Mouse (Mus musculus) lung, embryonic 16.5 days (tissue): ENCODE measurements at regions not wholly inside any gene's neighbourhood (a gene's known extent, or its start where the extent isn't known, plus 50 kb on each side); places are given as distances from the start of the nearest gene placed in this dataset.

ENCODE experiments used
- ATAC-seq: fragments of 200-750 bp; cut with Nextera tagmentation; 2 replicates; pipeline ENCODE4 v1.8.0; 2017; ENCODE audit warnings: low read depth, mild to moderate bottlenecking, moderate library complexity
- H3K27ac ChIP-seq: fragments of 300-500 bp; sonication (generic); 2 replicates; pipeline ENCODE4 v1.5.1; 2014; ENCODE audit warnings: mild to moderate bottlenecking, control low read depth, low read length
- H3K27me3 ChIP-seq: fragments of 300-500 bp; sonication (generic); 2 replicates; pipeline ENCODE4 v1.6.1; 2014; ENCODE audit warnings: low read depth, low read length, mixed read lengths; ENCODE audit not compliant: control insufficient read depth, insufficient read depth
- H3K36me3 ChIP-seq: fragments of 300-500 bp; sonication (generic); 2 replicates; pipeline ENCODE4 v1.6.1; 2014; ENCODE audit warnings: low read length; ENCODE audit not compliant: control insufficient read depth, insufficient read depth
- H3K4me1 ChIP-seq: fragments of 300-500 bp; sonication (generic); replicated peaks from 2 replicates; pipeline ENCODE4 v1.6.1; 2014; ENCODE audit warnings: low read length, mixed read lengths; ENCODE audit not compliant: control insufficient read depth, insufficient read depth
- H3K4me2 ChIP-seq: fragments of 300-500 bp; sonication (generic); 2 replicates; pipeline ENCODE4 v1.6.1; 2014; ENCODE audit warnings: low read depth, low read length, control low read depth
- H3K4me3 ChIP-seq: fragments of 300-500 bp; sonication (generic); 2 replicates; pipeline ENCODE4 v1.5.1; 2014; ENCODE audit warnings: mild to moderate bottlenecking, low read length, control low read depth
- H3K9ac ChIP-seq: fragments of 300-500 bp; sonication (generic); 2 replicates; pipeline ENCODE4 v1.6.1; 2014; ENCODE audit warnings: low read length, control low read depth
- H3K9me3 ChIP-seq: fragments of 300-500 bp; sonication (generic); 2 replicates; pipeline ENCODE4 v1.6.1; 2016; ENCODE audit warnings: low read length; ENCODE audit not compliant: control insufficient read depth
- WGBS: fragments of 180-500 bp; shearing (Covaris S2); extraction: QIAGEN DNeasy Blood & Tissue Kit; methylation state at CpG from one replicate; pipeline ENCODE4 v1.1.7; 2014; 5-methylcytosine and 5-hydroxymethylcytosine counted together

DNA sequence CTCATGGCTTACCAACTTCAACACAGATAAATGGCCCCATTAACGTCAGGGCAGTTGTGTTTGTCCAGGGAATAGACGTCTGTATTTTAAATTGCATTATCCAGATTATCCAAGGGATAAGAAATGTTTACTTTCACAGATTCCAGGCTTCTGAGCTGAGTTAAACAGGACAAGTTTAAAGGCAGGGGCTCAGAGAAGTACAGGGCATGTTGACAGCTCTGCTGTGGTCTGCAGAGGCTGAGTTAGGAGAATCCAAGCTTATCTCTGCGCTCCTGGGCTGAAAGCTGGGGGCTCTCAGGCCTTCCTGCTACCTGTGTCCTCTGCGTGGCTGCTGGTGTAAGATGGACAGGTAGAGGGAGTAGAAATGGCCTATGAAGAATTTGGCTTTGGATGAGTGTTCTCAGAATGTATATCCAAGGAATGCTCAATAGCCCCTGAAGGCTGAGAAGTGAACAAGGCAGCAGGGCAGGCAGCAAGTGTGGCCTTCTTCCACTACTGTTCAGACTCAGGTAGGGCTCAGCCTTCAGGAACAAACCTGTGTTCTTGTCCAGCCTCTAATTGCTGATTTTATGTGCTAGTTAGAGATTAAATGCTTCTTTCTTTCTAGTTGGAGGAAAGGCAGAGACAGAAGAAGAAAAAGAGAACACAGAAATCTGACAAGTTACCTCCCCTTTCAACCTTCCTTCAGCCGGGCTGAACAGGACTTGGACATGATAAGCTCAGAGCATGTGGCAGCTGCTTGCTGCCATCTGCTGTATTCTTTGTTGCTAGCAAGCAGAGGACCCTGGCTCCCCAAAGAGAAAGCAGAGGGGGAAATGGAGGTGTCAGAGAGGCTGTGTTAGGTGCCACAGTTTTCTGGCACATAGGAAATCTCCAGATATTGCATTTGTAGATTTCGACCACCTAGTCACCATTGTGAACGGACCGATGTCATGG lies 77.9 kb upstream of the Grem2 start:
- Histone ChIP-seq H3K9ac (peak overlapping the region; percentile 4; the same call in 1 of the 2 replicates), H3K4me2 (no peak overlapping the region), H3K9me3 (no peaks in the 10 kb centered on the region), H3K27me3 (no peaks in the 10 kb centered on the region), H3K4me1 (no peaks in the 10 kb centered on the region), H3K36me3 (no peaks in the 10 kb centered on the region), H3K4me3 (no peak overlapping the region), H3K27ac (no peak overlapping the region)
- WGBS, result 40% methylated on average over 8 of the region's 8 CpGs
- ATAC-seq, result peak; percentile 72

DNA sequence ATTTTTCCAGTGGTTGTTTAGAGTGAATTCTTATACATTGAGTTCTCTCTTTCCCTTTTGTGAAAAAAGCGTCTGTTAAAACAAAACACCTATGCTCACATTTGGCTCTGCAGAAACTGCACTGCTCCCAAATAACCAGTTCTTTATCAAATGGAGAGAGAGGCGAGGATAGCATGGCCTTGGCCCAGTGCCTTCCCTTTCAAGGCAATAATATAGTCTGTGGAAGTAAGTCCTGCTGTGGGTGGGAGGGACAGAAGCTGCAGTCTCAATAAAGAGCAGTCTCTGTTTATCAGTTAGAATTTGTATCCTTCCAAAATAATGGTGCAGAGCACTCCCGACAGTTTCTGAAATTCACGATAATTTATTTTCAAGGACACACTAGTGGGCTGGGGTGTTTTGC lies 70.9 kb upstream of the Grem2 start:
- Histone ChIP-seq H3K4me1 (no peaks in the 10 kb centered on the region), H3K4me2 (no peak overlapping the region), H3K9ac (no peak overlapping the region), H3K27ac (no peak overlapping the region), H3K27me3 (no peaks in the 10 kb centered on the region), H3K36me3 (no peaks in the 10 kb centered on the region), H3K4me3 (no peak overlapping the region), H3K9me3 (no peaks in the 10 kb centered on the region)
- no peak for ATAC-seq
- WGBS, result 70% methylated on average over 4 of the region's 4 CpGs

DNA sequence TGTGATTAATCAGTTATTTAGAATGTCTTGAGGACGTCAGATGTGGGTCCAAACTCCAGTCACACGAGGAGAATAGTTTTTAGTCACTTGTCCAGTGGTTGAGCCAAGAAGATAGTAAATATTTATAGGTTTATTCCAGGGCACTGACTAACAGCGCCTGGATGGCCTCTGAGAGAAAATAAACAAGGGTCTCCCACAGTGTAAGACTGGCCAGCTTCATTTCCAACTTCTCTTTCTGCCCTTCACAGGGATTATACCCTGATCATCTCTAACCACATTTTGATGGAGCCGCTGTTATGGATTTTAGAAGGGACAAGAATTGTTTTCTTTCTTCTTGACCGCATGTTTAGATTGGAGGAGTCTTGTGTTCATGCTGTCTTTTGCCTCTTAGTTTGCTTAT lies 67.0 kb upstream of the Grem2 start:
- ATAC-seq, result peak; percentile 38; the same call in 1 of the 2 replicates

DNA sequence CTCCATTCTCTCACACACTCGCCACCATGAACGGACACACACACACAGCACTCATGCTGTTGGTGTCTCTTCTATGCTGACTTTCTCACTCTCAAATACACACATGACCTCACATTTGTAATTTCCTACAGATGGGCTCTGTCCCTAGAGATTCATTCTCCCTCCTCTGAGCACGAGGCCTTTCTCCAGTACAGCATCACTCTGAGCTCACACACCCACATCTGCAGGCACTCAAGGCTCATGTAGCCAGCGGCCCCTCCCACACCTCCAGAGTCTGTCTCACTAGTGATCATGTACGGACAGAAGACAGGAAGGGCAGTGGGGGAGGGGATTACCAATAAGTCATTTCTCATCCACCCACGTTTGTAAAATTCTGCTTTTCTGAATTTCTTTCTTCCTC lies 50.3 kb upstream of the Grem2 start:
- Histone ChIP-seq H3K4me2 (no peak overlapping the region), H3K27me3 (no peaks in the 10 kb centered on the region), H3K27ac (no peak overlapping the region), H3K9me3 (no peaks in the 10 kb centered on the region), H3K36me3 (no peaks in the 10 kb centered on the region), H3K9ac (no peak overlapping the region), H3K4me1 (no peaks in the 10 kb centered on the region), H3K4me3 (no peak overlapping the region)
- 37% methylated on average over 6 of the region's 6 CpGs for WGBS
- ATAC-seq, result no peak

More for the DNA sequence above, 67.0 kb upstream of the Grem2 start:
- H3K27ac ChIP-seq, result no peak overlapping the region
- H3K27me3 ChIP-seq, result no peaks in the 10 kb centered on the region
- 51% methylated on average over 5 of the region's 5 CpGs for WGBS
- H3K4me3 ChIP-seq, result no peak overlapping the region
- H3K9me3 ChIP-seq, result no peaks in the 10 kb centered on the region
- no peak overlapping the region for H3K9ac ChIP-seq
- no peaks in the 10 kb centered on the region for H3K4me1 ChIP-seq
- no peak overlapping the region for H3K4me2 ChIP-seq
- no peaks in the 10 kb centered on the region for H3K36me3 ChIP-seq
